Mouse (Mus musculus) lung, postnatal 0 days (tissue): ENCODE results near the gene Rsph1.

Experiments used
- CTCF ChIP-seq: IDR thresholded peaks from 2 replicates; pipeline ENCODE4 v1.5.1; 2016; ENCODE audit warnings: antibody characterized with exemption, mild to moderate bottlenecking
- EP300 ChIP-seq: IDR thresholded peaks from 2 replicates; pipeline ENCODE4 v1.6.1; 2016; ENCODE audit warnings: antibody characterized with exemption, mild to moderate bottlenecking, control low read depth

- TF ChIP-seq CTCF = no peak
- TF ChIP-seq EP300 = no peak
Observed at GRCm38 (mm10) chr17:31267138-31267537, 10.0 kb downstream of the Rsph1 start.
